Mouse (Mus musculus): Measurements from ENCODE around the gene Hand2. TPM values are rescaled to one million over a fixed set of nuclear protein-coding genes. Genes with fewer than 3 reads are reported as not detected.
A peak's percentile ranks its signal among the peaks of the same experiment; 100 is the strongest.

Hand2 gene
- polyA plus RNA-seq, 1 experiment from 2014 or later, result 0.59 TPM

- H3K27ac ChIP-seq (ENCODE audit: low read length), result no peak overlapping the region
- H3K36me3 ChIP-seq (ENCODE audit: control insufficient read depth, insufficient read depth, low read length), result no peaks in the 10 kb centered on the region
- no peak overlapping the region for H3K4me2 ChIP-seq (ENCODE audit: low read depth, low read length)
- ATAC-seq (ENCODE audit: low read depth), result no peak
- H3K9ac ChIP-seq (ENCODE audit: low read length), result no peak overlapping the region
- no peaks in the 10 kb centered on the region for H3K9me3 ChIP-seq (ENCODE audit: control insufficient read depth, low read length)
- H3K4me1 ChIP-seq (replicated peaks; ENCODE audit: control insufficient read depth, insufficient read depth, low read length), result peaks cover 2% of the 10 kb centered on the region; the same call in 1 of the 2 replicates
- no peak overlapping the region for H3K4me3 ChIP-seq (ENCODE audit: low read length)
- H3K27me3 ChIP-seq (ENCODE audit: control insufficient read depth, insufficient read depth, low read depth, low read length), result peaks cover 69% of the 10 kb centered on the region
- 6% methylated on average over 10 of the region's 10 CpGs for WGBS
Observed at GRCm38 (mm10) chr8:57313583-57313982, 7.2 kb upstream of the Hand2 start.

- no peak overlapping the region for H3K9ac ChIP-seq (ENCODE audit: low read length)
- peaks cover 2% of the 10 kb centered on the region; the same call in 1 of the 2 replicates for H3K4me1 ChIP-seq (replicated peaks; ENCODE audit: control insufficient read depth, insufficient read depth, low read length)
- H3K9me3 ChIP-seq (ENCODE audit: control insufficient read depth, low read length), result no peaks in the 10 kb centered on the region
- no peak overlapping the region for H3K27ac ChIP-seq (ENCODE audit: low read length)
- peaks cover 76% of the 10 kb centered on the region for H3K27me3 ChIP-seq (ENCODE audit: control insufficient read depth, insufficient read depth, low read depth, low read length)
- 1% methylated on average over 10 of the region's 10 CpGs for WGBS
- no peak overlapping the region for H3K4me3 ChIP-seq (ENCODE audit: low read length)
- H3K4me2 ChIP-seq (ENCODE audit: low read depth, low read length), result no peak overlapping the region
- ATAC-seq (ENCODE audit: low read depth), result no peak
- H3K36me3 ChIP-seq (ENCODE audit: control insufficient read depth, insufficient read depth, low read length), result no peaks in the 10 kb centered on the region
Observed at GRCm38 (mm10) chr8:57314216-57314615, 6.6 kb upstream of the Hand2 start.

- Histone ChIP-seq H3K4me1 (replicated peaks; ENCODE audit: control insufficient read depth, insufficient read depth, low read length) (peaks cover 2% of the 10 kb centered on the region; the same call in 1 of the 2 replicates), H3K27me3 (ENCODE audit: control insufficient read depth, insufficient read depth, low read depth, low read length) (peaks cover 85% of the 10 kb centered on the region), H3K9ac (ENCODE audit: low read length) (no peak overlapping the region), H3K36me3 (ENCODE audit: control insufficient read depth, insufficient read depth, low read length) (no peaks in the 10 kb centered on the region), H3K9me3 (ENCODE audit: control insufficient read depth, low read length) (no peaks in the 10 kb centered on the region), H3K4me3 (ENCODE audit: low read length) (no peak overlapping the region), H3K27ac (ENCODE audit: low read length) (no peak overlapping the region), H3K4me2 (ENCODE audit: low read depth, low read length) (no peak overlapping the region)
- ATAC-seq (ENCODE audit: low read depth), result no peak
- WGBS, result 6% methylated on average over 3 of the region's 3 CpGs
Observed at GRCm38 (mm10) chr8:57315471-57315870, 5.3 kb upstream of the Hand2 start.

GRCm38 (mm10) chr8:57317107-57317506 is 3.7 kb upstream of the Hand2 start:
- Histone ChIP-seq H3K4me3 (ENCODE audit: low read length) (no peak overlapping the region), H3K27me3 (ENCODE audit: control insufficient read depth, insufficient read depth, low read depth, low read length) (peaks cover 91% of the 10 kb centered on the region), H3K27ac (ENCODE audit: low read length) (no peak overlapping the region), H3K4me1 (replicated peaks; ENCODE audit: control insufficient read depth, insufficient read depth, low read length) (peaks cover 14% of the 10 kb centered on the region), H3K9me3 (ENCODE audit: control insufficient read depth, low read length) (no peaks in the 10 kb centered on the region), H3K9ac (ENCODE audit: low read length) (no peak overlapping the region), H3K36me3 (ENCODE audit: control insufficient read depth, insufficient read depth, low read length) (no peaks in the 10 kb centered on the region), H3K4me2 (ENCODE audit: low read depth, low read length) (no peak overlapping the region)
- ATAC-seq (ENCODE audit: low read depth), result no peak

GRCm38 (mm10) chr8:57317890-57318480 is 2.8 kb upstream of the Hand2 start:
- Histone ChIP-seq H3K36me3 (ENCODE audit: control insufficient read depth, insufficient read depth, low read length) (no peaks in the 10 kb centered on the region), H3K9ac (ENCODE audit: low read length) (no peak overlapping the region), H3K4me1 (replicated peaks; ENCODE audit: control insufficient read depth, insufficient read depth, low read length) (peaks cover 12% of the 10 kb centered on the region), H3K27ac (ENCODE audit: low read length) (no peak overlapping the region), H3K4me2 (ENCODE audit: low read depth, low read length) (no peak overlapping the region), H3K4me3 (ENCODE audit: low read length) (no peak overlapping the region), H3K9me3 (ENCODE audit: control insufficient read depth, low read length) (no peaks in the 10 kb centered on the region), H3K27me3 (ENCODE audit: control insufficient read depth, insufficient read depth, low read depth, low read length) (peaks cover 91% of the 10 kb centered on the region)
- 9% methylated on average over 5 of the region's 5 CpGs for WGBS
- ATAC-seq (ENCODE audit: low read depth), result no peak

- Histone ChIP-seq H3K4me1 (replicated peaks; ENCODE audit: control insufficient read depth, insufficient read depth, low read length) (peaks cover 12% of the 10 kb centered on the region), H3K27me3 (ENCODE audit: control insufficient read depth, insufficient read depth, low read depth, low read length) (peaks cover 90% of the 10 kb centered on the region), H3K27ac (ENCODE audit: low read length) (no peak overlapping the region), H3K9ac (ENCODE audit: low read length) (no peak overlapping the region), H3K36me3 (ENCODE audit: control insufficient read depth, insufficient read depth, low read length) (no peaks in the 10 kb centered on the region), H3K4me2 (ENCODE audit: low read depth, low read length) (no peak overlapping the region), H3K9me3 (ENCODE audit: control insufficient read depth, low read length) (no peaks in the 10 kb centered on the region), H3K4me3 (ENCODE audit: low read length) (no peak overlapping the region; the same call in 1 of the 2 replicates)
- no peak for ATAC-seq (ENCODE audit: low read depth)
- 4% methylated on average over 17 of the region's 17 CpGs for WGBS
Observed at GRCm38 (mm10) chr8:57319092-57319980, 1.4 kb upstream of the Hand2 start.

GRCm38 (mm10) chr8:57319981-57320585 is 700 bp upstream of the Hand2 start:
- Histone ChIP-seq H3K9me3 (ENCODE audit: control insufficient read depth, low read length) (no peaks in the 10 kb centered on the region), H3K36me3 (ENCODE audit: control insufficient read depth, insufficient read depth, low read length) (no peaks in the 10 kb centered on the region), H3K9ac (ENCODE audit: low read length) (no peak overlapping the region), H3K4me1 (replicated peaks; ENCODE audit: control insufficient read depth, insufficient read depth, low read length) (peaks cover 12% of the 10 kb centered on the region), H3K4me2 (ENCODE audit: low read depth, low read length) (no peak overlapping the region), H3K4me3 (ENCODE audit: low read length) (peak overlapping the region; percentile 12; the same call in 1 of the 2 replicates), H3K27me3 (ENCODE audit: control insufficient read depth, insufficient read depth, low read depth, low read length) (peaks cover 91% of the 10 kb centered on the region), H3K27ac (ENCODE audit: low read length) (no peak overlapping the region)
- no peak for ATAC-seq (ENCODE audit: low read depth)
- 1% methylated on average over 22 of the region's 22 CpGs for WGBS

- H3K9ac ChIP-seq (ENCODE audit: low read length), result no peak overlapping the region; the same call in 1 of the 2 replicates
- no peak overlapping the region for H3K27ac ChIP-seq (ENCODE audit: low read length)
- no peaks in the 10 kb centered on the region for H3K36me3 ChIP-seq (ENCODE audit: control insufficient read depth, insufficient read depth, low read length)
- ATAC-seq (ENCODE audit: low read depth), result peak; percentile 16; the same call in 1 of the 2 replicates
- WGBS, result under 1% methylated on average over 62 of the region's 64 CpGs
- H3K4me1 ChIP-seq (replicated peaks; ENCODE audit: control insufficient read depth, insufficient read depth, low read length), result peaks cover 12% of the 10 kb centered on the region
- peak overlapping the region; percentile 62 for H3K4me2 ChIP-seq (ENCODE audit: low read depth, low read length)
- peaks cover 94% of the 10 kb centered on the region for H3K27me3 ChIP-seq (ENCODE audit: control insufficient read depth, insufficient read depth, low read depth, low read length)
- no peaks in the 10 kb centered on the region for H3K9me3 ChIP-seq (ENCODE audit: control insufficient read depth, low read length)
- peak overlapping the region; percentile 34 for H3K4me3 ChIP-seq (ENCODE audit: low read length)
Observed at GRCm38 (mm10) chr8:57321898-57322895, 1.4 kb downstream of the Hand2 start.
